Comparison of ENCODE assay signal across 9 mouse cellular contexts in the genomic region with DNA sequence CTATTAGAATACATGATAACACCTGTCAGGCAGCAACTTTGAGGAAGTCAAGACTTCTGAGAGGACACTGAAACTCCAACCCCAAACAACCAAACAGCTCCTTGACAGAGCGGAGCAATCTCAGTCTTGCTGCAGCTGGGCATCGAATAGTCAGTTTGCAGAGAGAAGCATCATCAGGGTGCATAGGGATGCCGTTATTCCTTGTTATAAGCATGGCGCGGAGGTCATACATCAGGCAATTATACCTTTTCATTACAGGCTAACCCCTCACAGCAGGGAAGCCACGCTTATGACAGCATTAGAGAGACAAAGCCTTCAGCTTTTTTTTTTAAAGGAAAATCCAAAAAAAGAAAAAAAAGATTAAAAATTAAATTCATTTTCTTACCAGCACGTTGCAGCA.
DNase-seq lines count a peak whose midpoint lies in the region; ATAC-seq and TF ChIP-seq lines count a peak whose summit lies in the region.
"Had no signal": no experiment of that assay in that cellular context is flagged by ENCODE, and none has a peak within 500 bp of the region (broad histone marks: within the 10 kb centered on the region; RNA-seq: fewer than 3 reads in every experiment).

No protein-coding gene starts in this region.

- 0 out of 2 replicates have a peak overlapping the region, but pooled peaks have one; percentile 24 for H3K4me2 ChIP-seq in intestine, postnatal 0 days (replicated peaks; ENCODE audit: low read depth)
- no peak overlapping the region for H3K4me2 ChIP-seq in intestine, embryonic 15.5 days (replicated peaks)
- peak overlapping the region; percentile 37 for H3K4me2 ChIP-seq in forebrain, embryonic 11.5 days (ENCODE audit: low read depth, low read length, severe bottlenecking)
- H3K4me2 ChIP-seq in midbrain, embryonic 11.5 days, result peak overlapping the region; percentile 17; the same call in 1 of the 2 replicates

- TF ChIP-seq CTCF in intestine, postnatal 0 days (IDR thresholded peaks at IDR 0.05; ENCODE audit: low read depth), result no peak
- no peak for TF ChIP-seq CTCF in cortical plate, adult 2 months (IDR thresholded peaks at IDR 0.05; ENCODE audit: extremely low read depth, insufficient read depth, low read length)

- H3K27me3 ChIP-seq in intestine, postnatal 0 days (replicated peaks; ENCODE audit: control insufficient read depth, insufficient read depth, low read length), result no peaks in the 10 kb centered on the region
- H3K27me3 ChIP-seq in intestine, embryonic 15.5 days (replicated peaks), result no peaks in the 10 kb centered on the region
- H3K27me3 ChIP-seq in forebrain, embryonic 11.5 days (ENCODE audit: control insufficient read depth, insufficient read depth, low read length), result no peaks in the 10 kb centered on the region
- H3K27me3 ChIP-seq in midbrain, embryonic 11.5 days (ENCODE audit: control insufficient read depth, insufficient read depth, low read length), result no peaks in the 10 kb centered on the region

- H3K9ac ChIP-seq in intestine, postnatal 0 days (ENCODE audit: low read depth, low read length), result no peak overlapping the region
- H3K9ac ChIP-seq in intestine, embryonic 15.5 days, result no peak overlapping the region
- H3K9ac ChIP-seq in forebrain, embryonic 11.5 days (ENCODE audit: low read length), result no peak overlapping the region
- no peak overlapping the region for H3K9ac ChIP-seq in midbrain, embryonic 11.5 days (ENCODE audit: low read length)

- no peaks in the 10 kb centered on the region for H3K36me3 ChIP-seq in intestine, postnatal 0 days (ENCODE audit: control insufficient read depth, insufficient read depth)
- no peaks in the 10 kb centered on the region for H3K36me3 ChIP-seq in intestine, embryonic 15.5 days
- no peaks in the 10 kb centered on the region for H3K36me3 ChIP-seq in forebrain, embryonic 11.5 days (ENCODE audit: control insufficient read depth, insufficient read depth, low read length)
- no peaks in the 10 kb centered on the region for H3K36me3 ChIP-seq in midbrain, embryonic 11.5 days (ENCODE audit: control insufficient read depth, insufficient read depth, low read length)

- no peaks in the 10 kb centered on the region for H3K9me3 ChIP-seq in intestine, postnatal 0 days (ENCODE audit: control insufficient read depth)
- no peaks in the 10 kb centered on the region for H3K9me3 ChIP-seq in intestine, embryonic 15.5 days
- H3K9me3 ChIP-seq in forebrain, embryonic 11.5 days (ENCODE audit: control insufficient read depth, low read length), result no peaks in the 10 kb centered on the region
- H3K9me3 ChIP-seq in midbrain, embryonic 11.5 days (ENCODE audit: control insufficient read depth, low read length), result no peaks in the 10 kb centered on the region

- WGBS in intestine, postnatal 0 days, result 67% methylated on average over 7 of the region's 7 CpGs
- 66% methylated on average over 7 of the region's 7 CpGs for WGBS in intestine, embryonic 15.5 days
- WGBS in forebrain, embryonic 11.5 days, result 22% methylated on average over 7 of the region's 7 CpGs
- WGBS in midbrain, embryonic 11.5 days, result 31% methylated on average over 7 of the region's 7 CpGs

- no peaks in the 10 kb centered on the region for H3K4me1 ChIP-seq in intestine, postnatal 0 days (replicated peaks; ENCODE audit: control insufficient read depth, insufficient read depth, low read length)
- H3K4me1 ChIP-seq in intestine, embryonic 15.5 days (replicated peaks), result no peaks in the 10 kb centered on the region
- H3K4me1 ChIP-seq in cortical plate, adult 2 months (ENCODE audit: control insufficient read depth, insufficient read depth, low read length), result no peaks in the 10 kb centered on the region
- no peaks in the 10 kb centered on the region for H3K4me1 ChIP-seq in forebrain, embryonic 11.5 days (replicated peaks; ENCODE audit: control insufficient read depth, insufficient read depth, low read length)
- H3K4me1 ChIP-seq in midbrain, embryonic 11.5 days (ENCODE audit: control insufficient read depth, insufficient read depth, low read length), result 0 out of 2 replicates have a peak, but pooled peaks cover 2% of the 10 kb centered on the region

- no peak overlapping the region for H3K27ac ChIP-seq in intestine, postnatal 0 days (ENCODE audit: low read depth, low read length)
- H3K27ac ChIP-seq in intestine, embryonic 15.5 days, result no peak overlapping the region
- peak overlapping the region; percentile 99 for H3K27ac ChIP-seq in cortical plate, adult 2 months (ENCODE audit: insufficient read depth, low read length)
- no peak overlapping the region for H3K27ac ChIP-seq in forebrain, embryonic 11.5 days (ENCODE audit: low read depth, low read length)
- no peak overlapping the region for H3K27ac ChIP-seq in midbrain, embryonic 11.5 days (ENCODE audit: low read depth, low read length)

- no peak overlapping the region for H3K4me3 ChIP-seq in intestine, postnatal 0 days (ENCODE audit: low read depth, low read length)
- H3K4me3 ChIP-seq in intestine, embryonic 15.5 days (replicated peaks), result no peak overlapping the region
- H3K4me3 ChIP-seq in cortical plate, adult 2 months (ENCODE audit: insufficient read depth, low read length), result peak overlapping the region; percentile 78
- peak overlapping the region; percentile 16; the same call in 1 of the 2 replicates for H3K4me3 ChIP-seq in forebrain, embryonic 11.5 days (ENCODE audit: low read depth, low read length)
- H3K4me3 ChIP-seq in midbrain, embryonic 11.5 days (ENCODE audit: low read depth, low read length), result no peak overlapping the region

- no peak for ATAC-seq in intestine, postnatal 0 days
- no peak for ATAC-seq in intestine, embryonic 15.5 days
- 0 out of 2 replicates have a peak, but pooled peaks have one; percentile 44 for ATAC-seq in forebrain, embryonic 11.5 days (replicated peaks; ENCODE audit: low FRiP score)
- ATAC-seq in midbrain, embryonic 11.5 days (ENCODE audit: low FRiP score), result peak; percentile 50; the same call in 1 of the 2 replicates
- no peak for ATAC-seq in megakaryocyte-erythroid progenitor cell, adult 5-6 weeks (replicated peaks; ENCODE audit: low FRiP score, low TSS enrichment, poor library complexity, severe bottlenecking)
- ATAC-seq in inflammation-experienced regulatory T-cells, adult 6 months, result no peak

- no peak for DNase-seq in forebrain, embryonic 11.5 days (ENCODE audit: low spot score)
- no peak for DNase-seq in midbrain, embryonic 11.5 days (ENCODE audit: low spot score, missing footprints)
- DNase-seq in kidney, adult 9 months, result no peak
- DNase-seq: lung, postnatal 4 days had no signal

- TF ChIP-seq POLR2A in cortical plate, adult 2 months (IDR thresholded peaks at IDR 0.05; ENCODE audit: extremely low read depth, insufficient read depth, low read length), result peak; percentile 62; the same call in 1 of the 2 replicates

Comparison
In these comparisons a context has a peak if more than half of its experiments do, and no peak if none do; other contexts are left out.
1. ATAC-seq: peak in forebrain, embryonic 11.5 days (single experiment) and midbrain, embryonic 11.5 days (single experiment); none in intestine, postnatal 0 days (single experiment), intestine, embryonic 15.5 days (single experiment), megakaryocyte-erythroid progenitor cell, adult 5-6 weeks (single experiment) and inflammation-experienced regulatory T-cells, adult 6 months (single experiment).
2. H3K4me3 ChIP-seq: peak in cortical plate, adult 2 months (single experiment) and forebrain, embryonic 11.5 days (single experiment); none in intestine, postnatal 0 days (single experiment), intestine, embryonic 15.5 days (single experiment) and midbrain, embryonic 11.5 days (single experiment).